Mouse (Mus musculus): Measurements from ENCODE around the gene Bpifa5.

Gene Bpifa5

GRCm38 (mm10) chr2:154206908-154207307 lies 44.5 kb downstream of the Bpifa5 start:
- in situ Hi-C loops (cut with MboI, MseI) = no loop called here

GRCm38 (mm10) chr2:154209112-154209511 lies 46.7 kb downstream of the Bpifa5 start:
- in situ Hi-C loops (cut with MboI, MseI) = no loop called here

GRCm38 (mm10) chr2:154211121-154211520 lies 48.7 kb downstream of the Bpifa5 start:
- in situ Hi-C loops (cut with MboI, MseI) = loop anchor here (5.0 kb wide), 1 partner anchor 166 kb away; no protein-coding TSS in a partner anchor

- in situ Hi-C loops (cut with MboI, MseI) = loop anchor here (5.0 kb wide), 1 partner anchor 165 kb away; no protein-coding TSS in a partner anchor
Measured at GRCm38 (mm10) chr2:154211881-154212280, 49.5 kb downstream of the Bpifa5 start.

GRCm38 (mm10) chr2:154215191-154215590 lies 52.8 kb downstream of the Bpifa5 start:
- in situ Hi-C loops (cut with MboI, MseI) = loop anchor here (5.0 kb wide), 1 partner anchor 77 kb away; no protein-coding TSS in a partner anchor
